Mouse (Mus musculus) lung, postnatal 14 days (tissue): ENCODE data around the gene Fads6.

Source experiments
- DNase-seq: peaks from one replicate; pipeline ENCODE4 v3.0.0; 2021

The Fads6 gene

GRCm38 (mm10) chr11:115298160-115298559 lies 697 bp upstream of the Fads6 start:
- DNase-seq, result no peak

GRCm38 (mm10) chr11:115296471-115297210 lies 822 bp downstream of the Fads6 start:
- DNase-seq, result no peak

GRCm38 (mm10) chr11:115295939-115296338 lies 1.5 kb downstream of the Fads6 start:
- DNase-seq, result no peak

- no peak for DNase-seq
Measured at GRCm38 (mm10) chr11:115292631-115293375, 4.7 kb downstream of the Fads6 start.

- DNase-seq, result no peak
Measured at GRCm38 (mm10) chr11:115291503-115291902, 6.0 kb downstream of the Fads6 start.

- DNase-seq, result peak; percentile 80
Measured at GRCm38 (mm10) chr11:115290919-115291318, 6.5 kb downstream of the Fads6 start.

- DNase-seq, result no peak
Measured at GRCm38 (mm10) chr11:115290314-115290713, 7.1 kb downstream of the Fads6 start.

GRCm38 (mm10) chr11:115289885-115290284 lies 7.6 kb downstream of the Fads6 start:
- DNase-seq, result no peak

- DNase-seq, result no peak
Measured at GRCm38 (mm10) chr11:115288305-115288704, 9.2 kb downstream of the Fads6 start.

- DNase-seq, result no peak
Measured at GRCm38 (mm10) chr11:115287386-115287785, 10.1 kb downstream of the Fads6 start.

- no peak for DNase-seq
Measured at GRCm38 (mm10) chr11:115286201-115286993, 11.1 kb downstream of the Fads6 start.

- DNase-seq, result no peak
Measured at GRCm38 (mm10) chr11:115285282-115285681, 12.2 kb downstream of the Fads6 start.

- DNase-seq, result no peak
Measured at GRCm38 (mm10) chr11:115283891-115284620, 13.4 kb downstream of the Fads6 start.

GRCm38 (mm10) chr11:115283486-115283765 lies 14.0 kb downstream of the Fads6 start:
- no peak for DNase-seq

GRCm38 (mm10) chr11:115282723-115283485 lies 14.6 kb downstream of the Fads6 start:
- no peak for DNase-seq

GRCm38 (mm10) chr11:115282295-115282694 lies 15.2 kb downstream of the Fads6 start:
- no peak for DNase-seq

GRCm38 (mm10) chr11:115279726-115280125 lies 17.7 kb downstream of the Fads6 start:
- no peak for DNase-seq

GRCm38 (mm10) chr11:115278176-115278575 lies 19.3 kb downstream of the Fads6 start:
- DNase-seq, result no peak

- DNase-seq, result no peak
Measured at GRCm38 (mm10) chr11:115277604-115277975, 19.9 kb downstream of the Fads6 start.

- DNase-seq, result peak; percentile 99
Measured at GRCm38 (mm10) chr11:115276780-115277603, 20.5 kb downstream of the Fads6 start, which contains the start of gene Fdxr. Fdxr (minus strand) TSS chr11:115277050.

GRCm38 (mm10) chr11:115275954-115276353 lies 21.5 kb downstream of the Fads6 start:
- DNase-seq, result no peak
